Mouse (Mus musculus) c-Kit-negative CD71-positive TER-119-positive erythroid progenitor cells, embryonic 14.5 days (primary cell): ENCODE data around the gene Il12b.
"Not testable (repeated sequence)": the region's sequence is repeated elsewhere in the genome, so short reads cannot be mapped to it uniquely, and the experiment has no call there.

Source experiments
- DNase-seq: peaks from one replicate; pipeline ENCODE4 v3.0.0-alpha.2; 2013; ENCODE audit warnings: low read depth, low spot score

The Il12b gene

GRCm38 (mm10) chr11:44410413-44410812, 10.6 kb downstream of the Il12b start:
- no peak for DNase-seq

- DNase-seq = no peak
These were observed 12.4 kb downstream of the Il12b start for GRCm38 (mm10) chr11:44412276-44412675.

GRCm38 (mm10) chr11:44413371-44413770, 13.5 kb downstream of the Il12b start:
- DNase-seq = no peak

DNA sequence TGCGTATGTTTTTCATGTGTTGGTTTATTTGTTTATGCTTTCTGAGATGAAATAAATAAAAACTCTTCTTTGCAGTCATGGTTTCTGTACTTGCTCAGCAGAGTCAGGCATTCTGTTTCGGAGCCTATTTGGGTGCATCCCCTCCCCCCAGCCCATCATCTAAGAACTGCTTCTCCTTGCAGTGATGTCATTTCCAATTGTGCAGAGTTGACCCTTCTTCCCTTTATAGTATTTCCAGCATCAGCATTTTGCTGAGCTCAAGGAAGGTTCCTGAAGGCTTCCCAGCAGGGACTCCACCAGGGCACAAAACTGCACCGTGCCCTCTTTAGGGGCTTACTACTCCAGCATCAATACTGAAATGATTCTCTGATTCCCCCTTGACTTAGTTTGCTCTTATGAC, 14.7 kb downstream of the Il12b start:
- DNase-seq = no peak

- DNase-seq = no peak
These were observed 17.5 kb downstream of the Il12b start for GRCm38 (mm10) chr11:44417403-44417802.

DNA sequence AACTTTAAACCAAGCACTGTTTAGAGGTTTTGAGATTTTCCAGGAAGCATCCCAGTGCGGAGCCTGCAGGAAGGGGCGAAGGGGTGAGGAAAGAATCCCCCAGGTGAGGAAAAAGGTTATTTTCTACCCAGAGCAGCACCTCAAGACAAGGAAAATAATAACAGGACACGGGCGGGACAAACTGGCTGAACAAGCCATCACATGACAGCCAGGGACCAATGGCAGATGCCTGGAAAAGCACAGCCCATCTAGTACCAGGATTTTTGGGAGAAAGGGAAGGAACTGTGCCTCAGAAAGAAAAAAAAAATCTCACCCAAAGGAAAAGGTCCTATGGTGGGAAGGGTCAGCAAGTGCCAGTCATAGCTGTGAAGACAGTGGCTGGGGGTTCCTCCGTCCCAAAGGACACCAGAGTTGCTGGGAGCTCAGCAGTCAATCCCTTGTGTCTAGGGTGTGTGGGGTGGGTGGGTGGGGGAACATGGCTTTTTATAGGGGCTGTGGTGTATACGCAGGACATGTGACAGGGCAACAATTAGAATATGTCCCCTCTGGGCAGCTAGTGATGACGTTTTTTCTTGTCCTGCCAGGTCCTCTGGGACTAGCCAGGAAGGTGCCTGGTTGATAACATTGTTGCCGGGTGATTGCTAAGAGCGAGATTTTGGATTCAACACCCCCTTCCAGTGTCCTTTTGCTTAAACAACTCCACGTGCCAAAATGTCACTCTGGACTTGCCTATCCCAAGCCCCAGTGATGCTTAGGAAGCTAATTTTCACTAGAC, 22.7 kb downstream of the Il12b start:
- DNase-seq = no peak

- no peak for DNase-seq
These were observed 23.4 kb downstream of the Il12b start for GRCm38 (mm10) chr11:44423261-44423660.

DNA sequence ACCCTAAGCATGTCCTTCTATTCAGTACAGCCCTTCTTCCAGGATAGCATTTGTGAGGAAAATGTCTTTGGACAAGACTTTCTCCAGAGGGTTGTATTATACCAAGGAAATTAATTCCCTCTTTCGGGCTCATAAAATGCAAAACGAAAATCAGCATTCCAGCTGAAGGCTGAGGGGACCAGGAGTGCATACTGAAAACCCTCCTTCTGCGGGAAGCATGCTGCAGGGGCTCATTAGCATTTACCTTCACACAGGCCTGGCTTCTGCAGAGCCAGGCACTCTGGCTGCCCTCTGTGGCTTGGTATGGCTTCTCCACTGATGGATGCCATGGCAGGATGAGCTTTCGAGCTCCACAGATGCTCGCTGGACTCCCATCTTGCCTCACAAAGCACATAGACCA, 24.1 kb downstream of the Il12b start:
- DNase-seq = no peak

- DNase-seq = no peak
These were observed 25.1 kb downstream of the Il12b start for GRCm38 (mm10) chr11:44425006-44425405.

DNA sequence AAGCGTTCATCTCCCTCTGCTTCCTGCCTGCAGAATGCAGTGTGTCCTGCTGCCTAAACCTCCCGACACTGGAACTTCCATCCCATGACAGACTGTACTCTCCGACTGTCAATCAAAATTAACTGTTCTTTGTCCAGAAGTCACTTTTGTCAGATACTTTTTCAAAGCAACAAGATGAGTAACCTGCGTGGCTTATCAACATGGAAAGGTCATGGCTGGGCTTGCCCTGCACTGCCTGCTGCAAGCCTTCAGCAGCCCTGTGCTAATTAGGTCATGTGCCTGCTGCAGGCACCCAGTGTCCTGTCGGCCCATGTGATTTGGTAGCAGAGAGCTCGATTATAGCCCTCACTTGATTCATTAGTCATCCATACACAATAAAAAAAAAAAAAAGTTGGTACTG, 25.8 kb downstream of the Il12b start:
- DNase-seq = no peak

DNA sequence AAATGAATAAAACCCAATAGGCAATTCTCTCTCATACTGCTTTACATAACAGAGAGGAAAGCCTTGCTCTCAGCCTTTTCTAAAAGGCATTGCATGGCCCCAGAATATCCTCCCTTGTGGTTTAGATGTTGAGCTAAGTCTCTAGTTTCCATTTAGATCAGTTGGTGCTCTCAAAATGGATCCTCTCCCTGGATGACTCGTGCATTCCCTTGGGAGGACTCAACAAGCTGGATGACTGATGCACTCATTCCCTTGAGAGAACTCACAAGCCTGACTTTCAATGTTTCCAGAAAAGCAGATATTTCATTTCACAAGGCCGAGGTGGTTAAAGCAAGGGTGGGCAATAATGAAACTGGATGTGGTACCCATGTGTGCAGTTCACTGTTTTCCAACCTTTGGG, 28.1 kb downstream of the Il12b start:
- no peak for DNase-seq

DNA sequence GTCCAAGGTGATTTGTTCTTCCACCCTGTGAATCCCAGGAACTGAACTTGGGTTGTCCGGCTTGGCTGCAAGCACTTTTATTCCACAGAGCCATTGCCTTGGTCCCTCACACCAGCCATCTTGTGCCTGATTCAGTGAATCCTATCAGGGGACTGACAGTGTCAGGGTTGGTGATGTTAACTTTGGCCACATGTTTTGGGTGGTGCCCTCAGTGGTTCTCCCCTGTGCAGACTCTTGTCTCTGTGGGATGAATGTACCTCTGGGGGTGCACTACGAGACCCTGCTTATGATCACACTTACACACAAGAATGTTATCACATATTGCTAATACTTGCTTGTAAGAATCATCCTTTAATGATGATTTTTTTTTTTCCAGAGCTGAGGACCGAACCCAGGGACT, 30.2 kb downstream of the Il12b start:
- DNase-seq = no peak

DNA sequence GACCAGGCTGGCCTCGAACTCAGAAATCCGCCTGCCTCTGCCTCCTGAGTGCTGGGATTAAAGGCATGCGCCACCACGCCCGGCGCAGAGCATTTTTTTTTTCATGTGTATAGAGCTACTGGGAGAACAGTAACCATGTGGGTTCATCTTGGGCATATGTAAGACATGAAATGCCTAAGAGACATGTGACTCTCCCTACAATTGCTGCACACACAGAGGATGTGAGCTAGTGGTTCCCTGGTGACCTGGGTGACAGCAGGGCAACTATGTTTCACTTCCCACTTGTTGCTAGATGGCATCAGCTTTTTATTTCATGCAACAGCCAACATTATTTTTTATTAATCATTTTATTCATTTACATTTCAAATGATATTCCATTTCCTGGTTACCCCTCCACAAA, 37.9 kb downstream of the Il12b start:
- no peak for DNase-seq

DNA sequence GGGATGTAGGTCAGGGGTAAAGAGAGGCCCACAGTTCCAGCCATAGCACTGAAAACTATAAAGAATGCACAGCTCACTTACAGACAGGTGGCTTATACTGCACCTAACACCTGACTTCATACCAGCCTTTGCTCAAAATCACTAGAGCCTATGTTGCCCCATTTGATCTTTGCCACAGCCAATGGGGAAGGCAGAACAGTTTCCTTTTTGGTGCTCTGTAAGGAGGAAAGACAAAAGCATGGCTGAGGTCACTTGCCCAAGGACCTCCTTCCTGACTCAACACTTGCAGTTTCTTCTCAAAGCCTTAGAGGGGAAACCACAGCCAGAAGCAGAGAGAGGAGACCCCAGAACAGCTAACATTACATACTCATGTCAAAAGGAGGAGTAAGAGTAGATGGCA, 51.2 kb downstream of the Il12b start:
- DNase-seq = no peak

GRCm38 (mm10) chr11:44452016-44452415, 52.2 kb downstream of the Il12b start:
- not testable (repeated sequence) for DNase-seq

DNA sequence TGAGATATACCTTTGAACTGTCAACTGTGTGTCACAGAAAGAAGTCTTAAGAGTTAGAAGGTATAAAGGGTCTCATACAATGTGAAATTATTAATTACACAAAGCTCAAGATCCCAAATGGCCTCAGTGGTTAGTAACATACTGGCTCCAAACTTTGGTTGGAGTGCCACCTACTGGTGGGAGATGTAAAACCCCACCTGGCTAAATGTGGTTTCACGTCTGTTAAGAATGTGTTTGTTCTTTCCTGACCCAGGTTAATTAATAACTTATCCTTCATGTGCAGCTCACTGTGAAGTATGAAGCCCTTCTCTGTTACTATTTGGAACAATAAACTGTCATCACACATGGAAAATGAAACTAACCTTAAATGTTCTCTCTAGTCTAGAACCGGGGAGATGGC, 53.6 kb downstream of the Il12b start:
- DNase-seq = peak; percentile 55

GRCm38 (mm10) chr11:44461493-44461892, 61.6 kb downstream of the Il12b start:
- DNase-seq = no peak
